Mouse (Mus musculus): ENCODE data around the gene Lrrn3. TPM values are rescaled to one million over a fixed set of nuclear protein-coding genes. Genes with fewer than 3 reads are reported as not detected.

Gene Lrrn3
- polyA plus RNA-seq, 1 experiment from 2014 or later = 75.8 TPM

DNA sequence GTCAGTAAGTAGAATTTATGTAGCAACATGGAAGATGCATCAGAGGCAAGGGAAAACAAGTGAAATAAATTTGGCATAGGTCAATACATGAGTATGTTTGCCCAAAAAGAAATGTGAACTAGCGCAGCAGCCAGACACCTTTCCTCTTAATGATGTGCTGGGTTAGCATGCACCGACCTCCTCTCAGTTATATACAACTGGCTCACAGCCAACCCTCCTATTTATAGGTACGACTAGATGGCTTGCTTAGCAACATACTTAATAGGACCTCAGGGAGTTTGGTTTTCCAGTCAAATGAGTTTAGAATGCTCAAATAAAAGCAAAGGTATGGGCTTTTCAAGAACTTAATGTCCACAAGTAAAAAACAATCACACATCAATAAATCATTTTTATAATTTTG, 76.8 kb downstream of the Lrrn3 start:
- Histone ChIP-seq H3K9me3 (replicated peaks; ENCODE audit: control insufficient read depth, low read length) (no peaks in the 10 kb centered on the region), H3K4me1 (ENCODE audit: control insufficient read depth, insufficient read depth, low read length) (no peaks in the 10 kb centered on the region), H3K27me3 (replicated peaks; ENCODE audit: control insufficient read depth, insufficient read depth, low read length) (no peaks in the 10 kb centered on the region), H3K36me3 (ENCODE audit: control insufficient read depth, insufficient read depth, low read length) (no peaks in the 10 kb centered on the region), H3K9ac (ENCODE audit: low read length) (no peak overlapping the region), H3K4me3 (ENCODE audit: low read depth, low read length) (no peak overlapping the region), H3K4me2 (ENCODE audit: low read length) (no peak overlapping the region), H3K27ac (ENCODE audit: low read depth, low read length) (no peak overlapping the region)
- DNase-seq (ENCODE audit: low spot score) (no peak), ATAC-seq (no peak)
- WGBS = 37% methylated on average over 3 of the region's 3 CpGs

- H3K4me3 ChIP-seq (ENCODE audit: low read depth, low read length) = no peak overlapping the region
- H3K4me1 ChIP-seq (ENCODE audit: control insufficient read depth, insufficient read depth, low read length) = no peaks in the 10 kb centered on the region
- 66% methylated on average over 3 of the region's 3 CpGs for WGBS
Observed at GRCm38 (mm10) chr12:41401923-41402322, 84.3 kb downstream of the Lrrn3 start.

More at GRCm38 (mm10) chr12:41401923-41402322, 84.3 kb downstream of the Lrrn3 start:
- no peaks in the 10 kb centered on the region for H3K9me3 ChIP-seq (replicated peaks; ENCODE audit: control insufficient read depth, low read length)
- no peak overlapping the region for H3K27ac ChIP-seq (ENCODE audit: low read depth, low read length)
- H3K27me3 ChIP-seq (replicated peaks; ENCODE audit: control insufficient read depth, insufficient read depth, low read length) = no peaks in the 10 kb centered on the region
- ATAC-seq = no peak
- no peak overlapping the region for H3K4me2 ChIP-seq (ENCODE audit: low read length)
- H3K36me3 ChIP-seq (ENCODE audit: control insufficient read depth, insufficient read depth, low read length) = no peaks in the 10 kb centered on the region
- no peak overlapping the region for H3K9ac ChIP-seq (ENCODE audit: low read length)
- no peak for DNase-seq (ENCODE audit: low spot score)

Data from forebrain, embryonic 14.5 days (tissue).